Mouse (Mus musculus): ENCODE data around the gene Parp8.
A peak's percentile ranks its signal among the peaks of the same experiment; 100 is the strongest.

The Parp8 gene

DNA sequence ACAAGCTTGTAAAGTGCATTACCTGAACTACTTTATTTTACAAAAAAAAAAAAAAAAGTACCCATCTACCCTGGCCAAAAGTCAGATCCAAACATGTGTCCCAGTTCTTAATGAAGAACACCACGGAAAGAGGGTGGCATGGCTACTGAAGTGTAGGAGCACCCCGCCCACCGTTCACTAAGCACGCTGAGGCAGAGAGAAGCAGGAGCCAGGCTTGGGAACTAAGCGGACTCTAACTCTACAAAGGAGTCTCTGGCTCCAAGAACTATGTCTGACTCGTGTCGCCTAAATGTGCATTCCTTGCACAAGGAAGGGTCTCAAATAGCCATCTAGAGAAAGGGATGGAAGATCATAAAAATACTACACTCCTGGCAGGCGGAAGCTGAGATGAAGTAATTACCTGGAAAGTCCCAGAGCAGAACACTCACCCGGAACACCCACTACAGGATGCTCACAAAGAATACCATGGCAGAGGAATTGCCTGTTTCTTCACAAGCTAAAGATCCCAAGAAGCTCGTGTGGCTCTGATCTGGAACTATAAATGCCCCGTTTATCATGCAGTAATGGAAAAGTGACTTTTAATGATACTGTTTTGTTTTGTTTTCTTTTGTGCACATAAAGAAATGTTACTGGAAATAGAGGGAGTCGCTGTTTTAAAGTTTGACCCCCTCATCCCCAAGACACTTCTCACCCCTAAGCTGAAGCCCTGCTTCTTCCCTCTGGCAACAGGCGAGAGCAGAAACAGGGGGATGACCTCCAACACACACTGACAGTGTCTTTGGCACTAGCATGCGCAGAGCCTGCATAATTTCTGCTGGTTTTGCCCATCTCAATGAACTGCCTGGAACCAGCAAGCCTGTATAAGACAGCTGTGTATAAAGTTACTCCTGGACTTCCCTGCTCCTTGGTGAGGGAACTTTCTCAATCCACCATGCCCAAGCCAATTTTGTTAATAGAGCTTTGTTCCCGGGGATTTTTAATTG lies 62.6 kb downstream of the Parp8 start:
- DNase-seq (ENCODE audit: low spot score in 2 of 2) = no peak

DNA sequence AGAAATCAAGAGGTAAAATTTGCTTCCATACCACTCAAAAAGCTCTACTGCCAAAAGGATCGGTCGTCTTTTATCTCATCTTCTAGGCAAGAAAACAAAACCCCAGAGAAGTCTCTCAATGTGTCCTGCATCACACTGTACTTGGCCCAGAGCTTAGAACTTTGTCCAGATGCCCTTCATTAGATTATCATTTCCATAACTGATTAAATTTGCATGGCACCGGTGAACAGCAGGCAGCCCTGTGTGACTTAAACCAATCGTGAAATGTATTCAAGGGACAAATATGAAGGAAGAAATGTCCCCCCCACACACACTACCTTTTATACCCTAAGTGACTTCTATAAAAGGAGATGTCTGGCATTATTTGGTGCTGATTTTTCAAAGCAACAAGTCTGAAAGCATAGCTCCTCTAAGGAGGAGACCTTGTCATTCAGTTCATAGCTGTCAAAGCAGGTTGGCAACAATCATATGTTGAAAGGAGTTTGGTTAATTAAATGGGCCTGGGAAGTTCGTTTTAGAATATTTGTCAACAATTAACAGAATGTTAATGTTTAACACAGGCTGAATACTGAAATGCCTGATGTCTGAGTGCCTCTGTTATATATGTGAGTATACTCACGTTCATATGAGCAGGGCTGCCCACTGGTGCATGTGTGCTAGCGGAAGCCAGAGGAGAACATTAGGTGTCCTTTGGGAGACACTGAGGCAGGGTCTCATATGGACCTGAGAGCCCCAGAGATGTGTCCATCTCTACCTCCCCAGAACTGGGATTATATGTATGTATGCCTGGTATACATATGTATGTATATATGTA lies 66.4 kb downstream of the Parp8 start:
- DNase-seq (ENCODE audit: low spot score in 2 of 2) = no peak

DNA sequence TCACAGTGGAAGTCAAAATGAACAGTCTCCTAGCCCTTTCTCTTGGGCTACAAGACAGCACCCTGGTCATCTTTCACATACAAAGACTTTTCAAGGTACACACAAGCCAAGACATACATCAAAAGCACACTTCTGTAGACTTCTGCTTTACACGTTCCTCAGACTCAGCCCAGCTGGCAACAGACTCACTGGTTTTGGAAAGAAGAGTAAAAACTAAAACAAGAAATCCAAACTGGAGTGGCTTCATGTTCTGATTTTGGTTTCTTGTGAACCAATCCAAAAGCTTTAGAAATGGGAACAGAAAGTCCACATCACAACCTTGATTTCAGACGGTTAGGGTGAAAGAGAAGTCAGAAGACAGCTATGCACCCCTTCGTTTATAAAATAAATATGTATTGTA lies 67.8 kb downstream of the Parp8 start:
- DNase-seq (ENCODE audit: low spot score in 2 of 2) = no peak

DNA sequence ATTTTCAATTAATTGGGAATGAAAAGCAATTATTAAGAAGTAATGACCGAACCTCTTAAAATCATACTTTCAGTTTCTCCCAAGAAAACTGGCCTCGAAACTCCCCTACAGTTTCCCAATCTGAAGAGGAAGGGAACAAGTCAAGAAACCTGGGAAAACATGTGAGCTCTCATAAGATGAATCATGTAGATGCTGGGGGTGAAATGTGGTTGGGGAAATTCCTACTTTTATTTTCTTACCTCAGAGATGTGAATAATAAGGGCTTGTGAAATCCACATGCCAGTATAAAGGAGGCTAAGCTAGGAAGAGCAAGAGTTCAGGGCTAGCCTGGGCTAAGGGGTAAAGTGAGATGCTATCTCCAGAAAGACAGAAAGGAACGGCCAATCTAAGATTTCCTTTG lies 74.0 kb downstream of the Parp8 start:
- DNase-seq (ENCODE audit: low spot score in 2 of 2) = no peak

DNA sequence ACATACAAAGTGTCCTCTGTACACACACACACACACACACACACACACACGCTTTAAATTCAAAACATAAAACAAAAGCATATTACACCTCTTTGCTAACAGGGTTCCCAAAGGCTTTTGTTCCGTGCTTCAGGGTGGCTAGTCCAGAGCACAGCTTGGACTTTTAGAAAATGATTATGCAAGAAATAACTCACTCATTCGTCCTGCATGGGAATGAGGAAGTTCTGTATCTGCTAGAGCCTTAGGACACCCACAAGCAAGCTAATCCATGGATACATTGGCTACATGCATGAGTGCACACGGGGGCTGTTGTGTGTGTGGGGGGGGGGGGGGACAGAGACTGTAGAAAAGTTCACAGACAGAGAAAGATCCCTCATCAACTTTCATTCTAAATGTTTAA lies 75.8 kb downstream of the Parp8 start:
- DNase-seq (ENCODE audit: low spot score in 2 of 2) = no peak

DNA sequence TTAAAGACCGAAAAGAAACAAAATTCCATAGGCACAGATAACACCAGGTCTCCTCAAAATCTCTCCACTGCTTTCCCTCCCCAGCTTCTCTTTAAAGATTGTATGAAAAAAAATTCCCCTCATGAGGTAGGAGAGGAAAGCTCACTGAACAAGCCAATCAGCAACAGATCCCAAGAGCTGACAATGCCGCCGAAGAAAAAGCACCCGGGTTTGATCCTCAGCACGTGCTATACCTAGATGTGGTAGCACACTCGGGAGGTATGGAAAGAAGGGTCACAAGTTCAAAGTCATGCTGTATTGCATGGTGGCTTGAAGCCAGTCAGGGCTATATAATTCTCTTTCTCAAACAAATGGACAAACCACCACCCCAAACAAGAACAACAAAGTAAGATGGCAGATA lies 76.3 kb downstream of the Parp8 start:
- DNase-seq (ENCODE audit: low spot score in 2 of 2) = no peak

DNA sequence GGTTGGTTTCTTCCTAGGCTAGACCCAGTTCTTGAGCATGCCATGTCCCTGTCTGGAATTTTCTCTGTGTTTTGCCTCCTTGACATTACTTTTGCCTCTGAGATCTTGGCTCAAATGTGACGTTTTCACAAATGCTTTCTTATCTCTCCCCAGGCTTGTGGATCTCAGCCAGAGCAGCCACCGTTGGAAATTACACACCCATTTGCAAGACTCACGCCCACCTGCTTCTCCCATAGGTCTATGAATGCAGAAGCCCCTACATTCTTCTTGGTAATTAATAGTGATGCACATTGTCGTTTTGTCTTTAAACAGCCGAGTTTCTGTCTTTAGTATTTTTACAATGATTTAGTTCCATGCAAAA lies 77.1 kb downstream of the Parp8 start:
- no peak for DNase-seq (ENCODE audit: low spot score in 2 of 2)

DNA sequence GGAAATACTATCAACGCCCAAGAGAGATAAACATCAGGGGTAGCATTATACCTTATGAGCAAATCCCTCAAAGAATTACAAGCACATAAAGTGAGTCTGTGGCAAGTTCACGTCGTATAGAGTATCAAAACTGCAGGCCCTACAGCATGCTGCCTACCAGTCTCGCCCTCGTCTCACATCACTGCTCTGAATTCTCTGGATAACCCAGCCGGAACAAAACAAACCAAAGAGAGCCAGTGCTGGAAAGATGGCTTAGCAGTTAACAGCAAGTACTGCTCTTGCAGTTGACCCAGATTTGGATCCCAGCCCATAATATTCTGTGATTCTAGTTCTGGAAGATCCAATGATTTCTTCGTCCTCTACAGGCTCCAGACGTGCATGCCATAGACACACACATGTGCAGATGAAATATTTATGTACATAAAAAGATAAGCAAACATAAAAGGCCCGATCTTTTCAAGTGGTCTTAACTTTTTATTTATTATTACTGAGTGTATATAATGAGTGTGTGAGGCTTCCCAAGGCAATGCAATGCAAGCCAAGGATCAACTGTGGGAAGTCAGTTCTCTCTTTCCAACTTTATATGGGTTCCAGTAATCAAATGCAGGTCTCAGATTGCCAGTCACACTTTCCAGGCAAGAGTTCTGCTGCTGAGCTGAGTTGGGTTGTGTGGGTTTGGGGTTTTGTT lies 77.6 kb downstream of the Parp8 start:
- DNase-seq (ENCODE audit: low spot score in 2 of 2) = no peak

DNA sequence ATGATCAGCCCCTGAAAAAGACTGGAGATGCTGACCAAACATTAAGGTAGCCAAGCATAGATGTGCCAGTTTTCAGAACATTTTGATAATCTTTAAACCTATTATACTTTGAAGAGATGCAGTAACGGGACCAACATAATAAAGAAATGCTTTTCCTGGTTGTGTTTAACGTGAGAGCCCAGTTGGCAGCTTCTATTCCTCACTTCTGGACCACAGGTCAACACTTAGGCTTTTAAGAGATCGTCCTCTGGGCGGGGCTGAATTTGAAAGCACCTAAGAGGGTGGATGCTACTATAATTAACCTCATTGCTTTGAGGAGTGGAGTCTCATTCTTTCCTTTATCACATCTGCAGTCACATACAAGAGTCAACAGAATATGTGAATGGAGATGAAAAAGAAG lies 78.8 kb downstream of the Parp8 start:
- no peak for DNase-seq (ENCODE audit: low spot score in 2 of 2)

DNA sequence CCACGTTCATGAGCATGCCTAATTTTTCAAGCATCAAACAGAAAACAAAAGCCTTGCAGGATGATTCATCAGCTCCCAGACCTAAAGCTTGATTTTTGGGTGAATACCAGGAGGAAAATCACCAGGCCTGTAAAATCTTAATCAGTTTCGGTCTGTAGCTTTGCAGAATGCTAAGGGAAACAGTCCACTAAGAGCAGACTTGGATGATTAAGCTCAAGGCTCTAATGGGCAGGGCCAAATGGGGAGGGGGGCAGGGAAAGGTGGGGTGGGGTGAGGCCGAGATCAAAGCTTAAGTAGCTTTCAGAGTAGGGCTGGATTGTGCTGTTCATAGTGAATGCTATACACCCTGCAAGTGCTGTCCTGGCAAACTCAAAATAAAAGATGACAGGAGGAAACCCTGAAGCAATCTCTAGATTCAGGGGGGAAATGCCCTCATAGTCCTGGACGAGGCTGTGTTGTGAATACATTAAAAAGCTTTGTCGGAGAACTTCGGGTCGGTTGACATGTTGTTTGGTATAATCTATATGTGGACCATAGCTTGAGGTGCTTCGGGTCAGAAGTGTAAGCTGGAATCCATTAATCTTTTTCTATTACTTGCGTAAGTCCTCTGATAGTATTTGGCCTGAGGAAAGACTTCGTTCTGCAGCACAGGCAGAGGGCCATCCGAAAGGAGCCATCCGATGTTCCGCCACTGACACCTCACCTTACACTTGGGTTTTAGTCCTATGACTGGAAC lies 83.9 kb downstream of the Parp8 start:
- DNase-seq (ENCODE audit: low spot score in 2 of 2) = no peak

DNA sequence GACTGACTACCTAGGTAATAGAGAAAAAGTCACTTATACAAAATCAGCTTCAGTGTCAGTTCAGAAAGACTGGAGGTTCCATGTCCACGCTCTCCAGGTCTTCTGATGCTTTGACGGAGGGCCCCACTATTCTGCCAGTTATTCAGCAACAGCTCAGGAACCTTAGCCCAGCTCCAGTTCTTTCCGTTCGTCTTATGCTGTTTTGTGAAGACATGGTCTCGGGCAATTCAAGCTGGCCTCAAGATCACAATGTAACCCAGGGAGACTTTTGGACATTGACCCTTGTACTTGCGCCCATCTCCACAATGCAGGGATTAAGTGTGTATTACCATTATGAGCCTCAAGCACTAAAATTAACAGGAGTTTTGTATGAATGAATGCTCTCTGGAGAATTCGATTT lies 84.6 kb downstream of the Parp8 start:
- no peak for DNase-seq (ENCODE audit: low spot score in 2 of 2)

DNA sequence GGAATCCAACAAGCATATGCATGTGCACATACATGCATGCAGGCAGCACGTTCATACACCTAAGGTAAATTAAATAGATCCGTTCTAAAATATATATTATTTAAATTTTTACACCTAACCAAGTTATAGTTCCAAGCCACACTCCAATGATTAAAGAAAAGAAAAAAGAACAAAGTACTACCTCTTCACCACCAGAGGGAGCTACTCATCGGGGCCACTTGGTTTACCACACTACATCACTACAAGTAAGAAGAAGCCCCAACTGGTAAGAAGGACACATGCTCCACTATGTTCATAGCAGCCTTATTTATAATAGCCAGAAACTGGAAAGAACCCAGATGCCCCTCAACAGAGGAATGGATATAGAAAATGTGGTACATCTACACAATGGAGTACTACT lies 88.3 kb downstream of the Parp8 start:
- DNase-seq (ENCODE audit: low spot score in 2 of 2) = peak in 1 of 2 experiments; percentile 19

DNA sequence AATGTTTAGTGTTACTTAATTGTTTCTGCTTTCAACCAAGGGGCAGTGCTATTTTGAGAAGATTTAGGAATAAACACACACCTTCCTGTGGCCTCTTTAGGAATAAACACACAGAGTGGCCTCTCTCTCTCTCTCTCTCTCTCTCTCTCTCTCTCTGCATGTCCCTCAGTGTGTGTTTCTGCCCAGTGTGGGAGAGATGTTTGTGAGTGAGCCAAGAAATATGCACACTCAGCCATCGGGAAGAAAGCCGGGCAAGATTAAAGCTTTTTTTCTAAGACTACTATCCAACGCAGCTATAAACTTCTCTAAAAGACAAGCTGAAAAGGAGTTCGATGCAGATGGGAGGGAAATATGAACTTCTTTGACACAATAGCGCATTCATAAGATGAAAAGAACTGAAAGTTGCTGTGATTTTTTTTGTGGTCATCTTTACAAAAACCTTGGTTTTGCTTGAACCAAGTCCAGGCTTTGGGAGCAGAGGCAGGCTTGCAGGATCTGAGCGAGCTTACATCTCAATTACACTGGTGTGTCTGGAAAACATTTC lies 107.9 kb downstream of the Parp8 start:
- no peak for DNase-seq (ENCODE audit: low spot score in 2 of 2)

DNA sequence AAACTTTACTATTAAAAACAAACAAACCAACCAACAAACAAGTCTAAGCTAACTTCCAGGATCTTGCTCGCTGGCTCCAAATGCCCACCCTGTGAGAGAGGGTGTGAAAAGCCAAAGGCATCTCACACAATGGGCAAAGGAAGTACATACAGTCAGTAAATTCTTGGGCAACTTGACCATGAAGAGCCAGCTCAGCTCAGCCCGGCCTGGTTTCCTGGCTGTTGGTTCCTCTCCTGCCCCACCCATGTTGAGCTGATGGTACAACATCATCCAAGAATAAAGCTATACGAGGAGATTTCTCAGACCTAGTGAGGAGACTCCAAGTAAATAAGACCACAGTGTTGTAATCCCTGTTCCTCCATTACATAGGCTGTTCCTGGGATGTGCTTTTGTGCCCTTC lies 117.1 kb downstream of the Parp8 start:
- no peak for DNase-seq (ENCODE audit: low spot score in 2 of 2)

DNA sequence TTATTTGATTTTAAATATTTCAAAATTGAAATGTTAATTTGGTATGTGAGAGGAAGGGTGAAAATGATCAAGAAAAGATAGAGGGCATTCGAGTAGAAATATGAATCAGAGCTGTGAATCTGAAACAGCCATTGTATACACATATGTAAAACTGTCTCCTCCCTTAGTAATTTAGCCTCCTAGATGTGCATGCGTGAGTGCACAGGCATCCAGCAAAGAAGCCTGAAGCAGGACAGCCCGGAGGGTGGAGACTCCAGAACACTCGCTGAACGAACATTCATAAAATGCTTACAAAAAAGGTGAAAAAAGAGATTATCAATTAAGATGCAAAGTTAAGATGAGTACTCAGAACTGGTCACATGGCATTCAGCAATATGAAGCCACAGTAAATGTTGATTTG lies 121.9 kb downstream of the Parp8 start:
- DNase-seq (ENCODE audit: low spot score in 2 of 2) = no peak

DNA sequence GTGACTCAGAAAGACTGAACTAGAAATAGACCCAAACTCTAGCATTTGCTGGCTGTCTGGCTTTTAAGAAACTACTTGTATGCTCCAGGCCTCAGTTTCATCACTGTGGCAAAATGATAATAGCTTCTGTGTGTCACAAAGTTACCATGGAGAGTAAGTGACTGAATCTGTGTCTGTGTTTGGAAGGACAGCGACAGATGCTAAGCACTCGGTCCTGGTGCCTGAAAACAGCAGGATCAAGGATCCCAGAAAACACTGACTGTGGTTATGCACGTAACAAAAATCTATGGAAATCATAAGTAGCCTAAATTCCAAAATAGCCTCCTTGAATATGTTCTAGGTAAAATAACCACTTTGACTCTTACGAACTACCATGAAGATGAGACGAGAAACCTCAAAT lies 126.9 kb downstream of the Parp8 start:
- no peak for DNase-seq (ENCODE audit: low spot score in 2 of 2)

DNA sequence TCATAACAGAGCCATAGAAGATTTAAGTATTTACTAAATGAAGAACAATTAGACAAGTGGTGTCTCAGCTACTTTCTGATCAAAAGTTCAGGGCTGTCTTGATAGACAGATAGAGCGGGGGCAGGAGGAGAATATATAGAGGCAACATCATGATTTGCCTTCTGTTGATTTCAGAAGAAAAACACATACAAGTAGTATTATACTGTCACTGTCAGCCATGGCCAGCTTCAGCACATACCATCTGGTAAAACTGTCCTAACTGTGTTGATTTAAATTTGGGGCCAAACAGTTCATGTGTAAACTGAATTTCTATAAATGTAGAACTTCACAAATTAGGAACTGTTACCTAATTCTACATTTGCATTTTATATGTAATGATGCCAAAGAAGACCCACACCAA lies 127.6 kb downstream of the Parp8 start:
- DNase-seq (ENCODE audit: low spot score in 2 of 2) = no peak

DNA sequence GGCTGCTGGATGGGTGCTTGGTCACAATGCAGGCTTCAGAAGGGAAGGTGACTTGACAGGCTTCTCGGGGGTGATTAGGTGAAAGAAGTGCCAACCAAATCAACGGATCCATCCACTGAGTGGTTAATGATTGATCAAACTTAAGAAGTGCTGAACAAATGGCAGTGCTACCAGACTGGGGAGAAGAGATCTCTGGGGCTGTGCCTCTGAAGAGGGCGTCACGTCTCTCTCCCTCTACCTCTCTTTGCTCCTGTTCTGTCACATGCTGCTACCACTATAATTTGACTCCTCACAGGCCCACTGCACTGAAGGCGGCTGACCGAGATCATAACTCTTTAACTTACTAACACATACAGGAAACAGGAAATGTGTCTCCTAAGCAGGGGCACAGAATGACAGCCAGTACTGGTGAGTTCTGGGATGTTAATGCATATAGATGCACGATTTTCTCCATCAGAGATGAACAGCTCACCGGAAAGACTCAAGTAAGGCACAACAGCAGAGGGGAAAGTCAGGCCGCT lies 140.9 kb downstream of the Parp8 start:
- no peak for DNase-seq (ENCODE audit: low spot score in 2 of 2)

DNA sequence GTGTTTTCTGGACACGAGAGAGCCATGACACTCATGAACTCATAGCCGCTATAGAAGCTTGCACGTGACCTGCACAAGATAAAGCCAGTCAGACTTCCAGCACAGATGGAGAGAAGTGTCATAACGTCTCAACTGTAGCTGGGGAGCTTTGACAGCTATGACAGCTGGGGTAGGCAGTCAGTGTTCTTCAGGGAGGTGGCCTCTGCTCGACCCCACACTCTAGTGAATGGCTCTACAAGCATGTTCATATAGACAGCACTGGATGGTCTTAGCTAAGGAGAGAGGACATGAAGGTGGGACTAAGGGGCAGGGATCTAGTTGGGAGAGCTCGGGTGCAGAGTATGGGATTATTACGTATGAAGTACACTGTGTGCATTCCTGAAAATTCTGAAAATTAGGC lies 143.1 kb downstream of the Parp8 start:
- DNase-seq (ENCODE audit: low spot score in 2 of 2) = no peak

DNA sequence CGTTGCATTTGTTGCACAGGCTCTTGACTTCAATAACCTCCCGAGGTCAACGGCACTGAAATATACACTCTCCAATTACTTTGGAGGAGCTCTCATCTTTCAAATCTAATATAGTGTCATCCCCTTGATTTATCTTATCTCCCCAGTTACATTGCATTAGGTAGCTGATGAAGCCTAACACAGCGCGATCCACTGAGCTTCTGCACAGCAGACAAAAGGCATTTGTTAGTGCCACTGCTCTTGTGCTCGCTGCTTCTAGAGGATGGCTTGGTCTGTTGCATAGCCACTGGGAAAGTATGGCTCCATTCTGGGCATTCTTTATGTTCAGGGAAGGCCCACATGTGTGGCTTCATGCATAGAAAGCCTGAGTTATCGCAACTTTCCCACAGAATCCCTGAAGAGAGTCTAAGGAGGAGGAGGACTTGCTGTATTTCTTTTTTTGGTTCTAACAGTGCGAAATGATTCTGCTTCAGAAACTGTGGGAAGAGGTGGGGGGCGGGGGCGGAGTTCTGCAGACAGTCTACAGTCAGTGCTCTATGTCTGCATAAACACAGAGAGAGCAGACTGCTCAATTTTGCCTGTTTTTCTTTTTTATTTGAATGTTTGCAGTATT lies 145.7 kb downstream of the Parp8 start:
- DNase-seq (ENCODE audit: low spot score in 2 of 2) = no peak

DNA sequence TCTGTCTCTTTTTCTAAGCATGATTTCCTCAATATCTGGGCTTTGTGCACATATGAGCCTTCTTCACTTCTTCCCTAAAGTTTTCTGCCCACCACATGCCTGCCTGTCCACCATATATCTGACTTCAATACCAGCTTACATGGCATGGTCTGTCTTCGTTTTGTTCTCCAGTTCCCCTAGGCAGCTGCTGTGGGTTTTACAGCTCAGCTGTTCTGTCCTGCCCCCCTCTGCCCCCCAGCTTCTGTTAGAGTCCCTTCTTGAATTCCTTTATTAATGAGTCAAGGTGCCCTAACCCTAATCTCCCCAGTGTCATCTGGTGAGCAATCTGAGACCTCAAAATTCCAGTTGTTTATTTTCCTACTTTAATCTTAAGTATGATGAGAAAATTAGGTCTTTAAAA lies 155.1 kb downstream of the Parp8 start:
- DNase-seq (ENCODE audit: low spot score in 2 of 2) = no peak
